Mouse (Mus musculus) embryo, embryonic 9.5 days (tissue): ENCODE data around the gene Gins2.

Experiments used
- DNase-seq: peaks from one replicate; pipeline ENCODE4 v3.0.0-alpha.2; 2017; ENCODE audit errors: extremely low spot score

Gene Gins2

GRCm38 (mm10) chr8:120530954-120531656 is 58.0 kb downstream of the Gins2 start:
- DNase-seq = no peak

GRCm38 (mm10) chr8:120529226-120529625 is 59.9 kb downstream of the Gins2 start:
- DNase-seq = no peak
